Mouse (Mus musculus): ENCODE results near the gene Tet2.

The Tet2 gene

GRCm38 (mm10) chr3:133436919-133437320 lies 108.0 kb downstream of the Tet2 start:
- DNase-seq (ENCODE audit: low spot score in 2 of 2) = no peak

GRCm38 (mm10) chr3:133436279-133436860 lies 108.6 kb downstream of the Tet2 start:
- no peak for DNase-seq (ENCODE audit: low spot score in 2 of 2)

GRCm38 (mm10) chr3:133435774-133436148 lies 109.2 kb downstream of the Tet2 start:
- DNase-seq (ENCODE audit: low spot score in 2 of 2) = no peak

GRCm38 (mm10) chr3:133435141-133435773 lies 109.7 kb downstream of the Tet2 start:
- no peak for DNase-seq (ENCODE audit: low spot score in 2 of 2)

- no peak for DNase-seq (ENCODE audit: low spot score in 2 of 2)
Observed at GRCm38 (mm10) chr3:133429394-133430173, 115.4 kb downstream of the Tet2 start.

- no peak for DNase-seq (ENCODE audit: low spot score in 2 of 2)
Observed at GRCm38 (mm10) chr3:133428003-133428402, 116.9 kb downstream of the Tet2 start.

GRCm38 (mm10) chr3:133423073-133423472 lies 121.9 kb downstream of the Tet2 start:
- DNase-seq (ENCODE audit: low spot score in 2 of 2) = no peak

- no peak for DNase-seq (ENCODE audit: low spot score in 2 of 2)
Observed at GRCm38 (mm10) chr3:133414747-133415146, 130.2 kb downstream of the Tet2 start.

Data from spleen, postnatal 14 days (tissue).